Mouse (Mus musculus): ENCODE measurements around the gene Med8.

DNA sequence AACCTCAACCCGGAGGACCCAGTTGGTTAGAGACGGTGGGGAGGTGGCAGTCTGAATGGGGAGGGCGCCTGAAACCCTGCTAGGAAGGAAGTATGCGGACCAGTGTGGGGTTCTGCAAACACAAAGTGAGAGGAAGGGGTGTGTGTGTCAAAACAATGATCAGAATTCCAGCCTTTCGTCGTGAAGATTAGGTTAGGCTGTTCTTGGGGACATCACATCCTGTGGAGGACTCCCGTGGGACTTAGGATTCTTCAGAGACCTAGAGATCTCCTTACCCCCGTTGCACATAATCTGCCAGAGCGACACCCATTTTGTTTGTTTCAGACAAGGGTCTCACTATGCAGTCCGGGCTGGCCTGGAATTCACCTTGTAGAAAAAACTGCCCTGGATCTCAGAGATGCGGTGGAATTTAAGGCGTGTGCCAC lies 28.7 kb downstream of the Med8 start:
- TF ChIP-seq CTCF (conservative IDR thresholded peaks at IDR 0.05; ENCODE audit: low read length) (no peak), NANOG (IDR thresholded peaks at IDR 0.05; ENCODE audit: borderline replicate concordance, low read length) (no peak), POU5F1 (IDR thresholded peaks at IDR 0.05; ENCODE audit: borderline replicate concordance, low read length) (no peak)

All from E14TG2a.4 (cell line).